8 mouse cellular contexts compared by ENCODE assay signal in genomic region chr10:80665981-80666733, GRCm38 (mm10). TPM values are rescaled to one million over a fixed set of nuclear protein-coding genes. Genes with fewer than 3 reads are reported as not detected.
DNase-seq lines count a peak whose midpoint lies in the region; ATAC-seq and TF ChIP-seq lines count a peak whose summit lies in the region.

No protein-coding gene starts in this region.

- in situ Hi-C loops in Patski (cut with MboI; ENCODE audit: low pct_unique_long_range_greater_than_20kb) = no loop called here

- POLR2A ChIA-PET in Patski (lab: Charles Lee) = interaction anchor here (7.5 kb wide), 1 partner anchor 12 kb away, joined by 78 read pairs; the partner anchor contains the start of gene Mknk2

- 0 out of 2 replicates have a peak overlapping the region, but pooled peaks have one; percentile 41 for H3K27ac ChIP-seq in hindbrain, postnatal 0 days
- no peak overlapping the region for H3K27ac ChIP-seq in hindbrain, embryonic 14.5 days
- peak overlapping the region; percentile 86; the same call in 1 of the 2 replicates for H3K27ac ChIP-seq in embryonic facial prominence, embryonic 14.5 days (replicated peaks; ENCODE audit: low read depth, low read length)
- peak overlapping the region; percentile 48 for H3K27ac ChIP-seq in liver, embryonic 12.5 days

- peak; percentile 11; the same call in 1 of the 2 replicates for TF ChIP-seq CTCF in hindbrain, postnatal 0 days (IDR thresholded peaks at IDR 0.05; ENCODE audit: low read depth)
- no peak for TF ChIP-seq CTCF in Patski (IDR thresholded peaks at IDR 0.05)

- no peaks in the 10 kb centered on the region for H3K27me3 ChIP-seq in hindbrain, postnatal 0 days (ENCODE audit: insufficient read depth, low read length)
- H3K27me3 ChIP-seq in hindbrain, embryonic 14.5 days (ENCODE audit: control insufficient read depth, insufficient read depth, low read length) = no peaks in the 10 kb centered on the region
- no peaks in the 10 kb centered on the region for H3K27me3 ChIP-seq in Patski
- no peaks in the 10 kb centered on the region for H3K27me3 ChIP-seq in embryonic facial prominence, embryonic 14.5 days (replicated peaks; ENCODE audit: control insufficient read depth, insufficient read depth, low read length)
- H3K27me3 ChIP-seq in liver, embryonic 12.5 days (replicated peaks) = no peaks in the 10 kb centered on the region

- 67% methylated on average over 10 of the region's 10 CpGs for WGBS in hindbrain, postnatal 0 days
- WGBS in hindbrain, embryonic 14.5 days = 72% methylated on average over 10 of the region's 10 CpGs
- WGBS in embryonic facial prominence, embryonic 14.5 days = 70% methylated on average over 10 of the region's 10 CpGs
- 69% methylated on average over 10 of the region's 10 CpGs for WGBS in liver, embryonic 12.5 days (ENCODE audit: insufficient replicate concordance)

- H3K4me1 ChIP-seq in hindbrain, postnatal 0 days (ENCODE audit: insufficient read depth, low read length) = peaks cover 6% of the 10 kb centered on the region; the same call in 1 of the 2 replicates
- no peaks in the 10 kb centered on the region; the same call in 1 of the 2 replicates for H3K4me1 ChIP-seq in hindbrain, embryonic 14.5 days (replicated peaks; ENCODE audit: control insufficient read depth, insufficient read depth, low read length)
- H3K4me1 ChIP-seq in embryonic facial prominence, embryonic 14.5 days (ENCODE audit: control insufficient read depth, insufficient read depth, low read length) = peaks cover 25% of the 10 kb centered on the region
- H3K4me1 ChIP-seq in liver, embryonic 12.5 days = peaks cover 63% of the 10 kb centered on the region

- no peak for ATAC-seq in hindbrain, postnatal 0 days
- no peak for ATAC-seq in hindbrain, embryonic 14.5 days (ENCODE audit: low FRiP score)
- peak; percentile 1 for ATAC-seq in Patski
- ATAC-seq in embryonic facial prominence, embryonic 14.5 days (ENCODE audit: low read depth) = no peak
- ATAC-seq in liver, embryonic 12.5 days = 0 out of 2 replicates have a peak, but pooled peaks have one; percentile 10

- DNase-seq in hindbrain, postnatal 0 days (ENCODE audit: low spot score) = no peak
- no peak for DNase-seq in hindbrain, embryonic 14.5 days (ENCODE audit: low spot score)
- no peak for DNase-seq in Patski (ENCODE audit: low read depth, low spot score)
- DNase-seq in embryonic facial prominence, embryonic 14.5 days (ENCODE audit: low spot score) = no peak
- no peak for DNase-seq in adrenal gland, postnatal 4 days (ENCODE audit: low spot score in 2 of 2)
- DNase-seq in frontal cortex, postnatal 25 days (ENCODE audit: low spot score in 2 of 2) = no peak
- DNase-seq in urinary bladder, postnatal 10 days (ENCODE audit: low spot score) = no peak

- no peaks in the 10 kb centered on the region for H3K9me3 ChIP-seq in hindbrain, postnatal 0 days (ENCODE audit: low read length)
- H3K9me3 ChIP-seq in hindbrain, embryonic 14.5 days (ENCODE audit: control insufficient read depth, low read length) = no peaks in the 10 kb centered on the region
- H3K9me3 ChIP-seq in embryonic facial prominence, embryonic 14.5 days (ENCODE audit: control insufficient read depth, low read length) = no peaks in the 10 kb centered on the region
- no peaks in the 10 kb centered on the region for H3K9me3 ChIP-seq in liver, embryonic 12.5 days (replicated peaks)

- no peak overlapping the region for H3K9ac ChIP-seq in hindbrain, postnatal 0 days (replicated peaks; ENCODE audit: low read length)
- no peak overlapping the region for H3K9ac ChIP-seq in hindbrain, embryonic 14.5 days
- H3K9ac ChIP-seq in embryonic facial prominence, embryonic 14.5 days (ENCODE audit: low read depth, low read length) = no peak overlapping the region; the same call in 1 of the 2 replicates
- 0 out of 2 replicates have a peak overlapping the region, but pooled peaks have one; percentile 7 for H3K9ac ChIP-seq in liver, embryonic 12.5 days

- CTCF ChIA-PET in Patski (lab: Charles Lee) = interaction anchor here (0.8 to 1.7 kb wide), 4 partner anchors 9 to 89 kb away, joined by 3 to 7 read pairs (median 4); partner anchors contain the start of gene Mknk2

- H3K4me2 ChIP-seq in hindbrain, postnatal 0 days (ENCODE audit: low read depth, low read length) = no peak overlapping the region
- H3K4me2 ChIP-seq in hindbrain, embryonic 14.5 days (replicated peaks) = no peak overlapping the region
- H3K4me2 ChIP-seq in embryonic facial prominence, embryonic 14.5 days (ENCODE audit: low read depth, low read length) = no peak overlapping the region
- 0 out of 2 replicates have a peak overlapping the region, but pooled peaks have one; percentile 4 for H3K4me2 ChIP-seq in liver, embryonic 12.5 days

- H3K4me3 ChIP-seq in hindbrain, postnatal 0 days (ENCODE audit: low read length) = no peak overlapping the region
- H3K4me3 ChIP-seq in hindbrain, embryonic 14.5 days (replicated peaks; ENCODE audit: low read length) = no peak overlapping the region
- H3K4me3 ChIP-seq in embryonic facial prominence, embryonic 14.5 days (ENCODE audit: low read depth, low read length) = no peak overlapping the region
- no peak overlapping the region for H3K4me3 ChIP-seq in liver, embryonic 12.5 days

- peaks cover 48% of the 10 kb centered on the region for H3K36me3 ChIP-seq in hindbrain, postnatal 0 days (ENCODE audit: insufficient read depth, low read length)
- peaks cover 59% of the 10 kb centered on the region for H3K36me3 ChIP-seq in hindbrain, embryonic 14.5 days (replicated peaks; ENCODE audit: control insufficient read depth, insufficient read depth)
- H3K36me3 ChIP-seq in embryonic facial prominence, embryonic 14.5 days (ENCODE audit: control insufficient read depth, insufficient read depth, low read length) = peaks cover 54% of the 10 kb centered on the region
- H3K36me3 ChIP-seq in liver, embryonic 12.5 days = peaks cover 60% of the 10 kb centered on the region

RNA-seq across cellular contexts. Expression of gene Btbd2, which starts 9.3 kb away (rescaled TPM):
- total RNA-seq in hindbrain, postnatal 0 days (2014; rRNA removed) = 209 and 213 TPM in 2 replicates
- 81.9 and 82.8 TPM in 2 replicates for polyA plus RNA-seq in hindbrain, postnatal 0 days (2015; fragmentation: Nextera tagmentation; extraction: Ambion mirVana)
- 83.2 and 83.7 TPM in 2 replicates for polyA plus RNA-seq in hindbrain, embryonic 14.5 days (2014; fragmentation: Nextera tagmentation; extraction: Ambion mirVana)
- polyA plus RNA-seq in Patski (2021) = 70.4 TPM
- polyA plus RNA-seq in embryonic facial prominence, embryonic 14.5 days (2014; fragmentation: Nextera tagmentation; extraction: Ambion mirVana) = 71.6 and 81.2 TPM in 2 replicates
- 26.0 and 27.3 TPM in 2 replicates for polyA plus RNA-seq in liver, embryonic 12.5 days (2016; fragmentation: Nextera tagmentation; extraction: Ambion mirVana)
- 10 to 100 TPM; 72.0 to 76.3 TPM for total RNA-seq in adrenal gland, postnatal 4 days (2021)

RNA-seq across cellular contexts. Expression of gene Mknk2, which starts 11.8 kb away (rescaled TPM):
- 84.5 and 95.4 TPM in 2 replicates for total RNA-seq in hindbrain, postnatal 0 days (2014; rRNA removed)
- 38.2 and 40.5 TPM in 2 replicates for polyA plus RNA-seq in hindbrain, postnatal 0 days (2015; fragmentation: Nextera tagmentation; extraction: Ambion mirVana)
- 53.8 and 60.2 TPM in 2 replicates for polyA plus RNA-seq in hindbrain, embryonic 14.5 days (2014; fragmentation: Nextera tagmentation; extraction: Ambion mirVana)
- 124 TPM for polyA plus RNA-seq in Patski (2021)
- 84.6 and 86.7 TPM in 2 replicates for polyA plus RNA-seq in embryonic facial prominence, embryonic 14.5 days (2014; fragmentation: Nextera tagmentation; extraction: Ambion mirVana)
- polyA plus RNA-seq in liver, embryonic 12.5 days (2016; fragmentation: Nextera tagmentation; extraction: Ambion mirVana) = 124 and 125 TPM in 2 replicates
- 100 to 1,000 TPM; 126 to 134 TPM for total RNA-seq in adrenal gland, postnatal 4 days (2021)

RNA-seq across cellular contexts. Expression of gene Mob3a, which starts 35.6 kb away (rescaled TPM):
- 68.3 and 76.4 TPM in 2 replicates for total RNA-seq in hindbrain, postnatal 0 days (2014; rRNA removed)
- 37.2 and 38.8 TPM in 2 replicates for polyA plus RNA-seq in hindbrain, postnatal 0 days (2015; fragmentation: Nextera tagmentation; extraction: Ambion mirVana)
- polyA plus RNA-seq in hindbrain, embryonic 14.5 days (2014; fragmentation: Nextera tagmentation; extraction: Ambion mirVana) = 45.3 and 47.1 TPM in 2 replicates
- polyA plus RNA-seq in Patski (2021) = 15.9 TPM
- polyA plus RNA-seq in embryonic facial prominence, embryonic 14.5 days (2014; fragmentation: Nextera tagmentation; extraction: Ambion mirVana) = 31.2 and 37.0 TPM in 2 replicates
- 43.9 and 45.3 TPM in 2 replicates for polyA plus RNA-seq in liver, embryonic 12.5 days (2016; fragmentation: Nextera tagmentation; extraction: Ambion mirVana)
- 10 to 100 TPM; 16.5 to 16.6 TPM for total RNA-seq in adrenal gland, postnatal 4 days (2021)

RNA-seq across cellular contexts. Expression of gene Izumo4, which starts 35.8 kb away (rescaled TPM):
- total RNA-seq in hindbrain, postnatal 0 days (2014; rRNA removed) = 31.1 and 31.6 TPM in 2 replicates
- polyA plus RNA-seq in hindbrain, postnatal 0 days (2015; fragmentation: Nextera tagmentation; extraction: Ambion mirVana) = 46.7 and 52.2 TPM in 2 replicates
- polyA plus RNA-seq in hindbrain, embryonic 14.5 days (2014; fragmentation: Nextera tagmentation; extraction: Ambion mirVana) = 20.0 and 20.4 TPM in 2 replicates
- 12.0 TPM for polyA plus RNA-seq in Patski (2021)
- polyA plus RNA-seq in embryonic facial prominence, embryonic 14.5 days (2014; fragmentation: Nextera tagmentation; extraction: Ambion mirVana) = 10.3 and 14.4 TPM in 2 replicates
- 10.1 and 10.6 TPM in 2 replicates for polyA plus RNA-seq in liver, embryonic 12.5 days (2016; fragmentation: Nextera tagmentation; extraction: Ambion mirVana)
- total RNA-seq in adrenal gland, postnatal 4 days (2021) = 10 to 100 TPM; 18.3 to 24.9 TPM

RNA-seq across cellular contexts. Expression of gene Csnk1g2, which starts 43.5 kb away (rescaled TPM):
- 128 and 156 TPM in 2 replicates for total RNA-seq in hindbrain, postnatal 0 days (2014; rRNA removed)
- 94.3 and 95.5 TPM in 2 replicates for polyA plus RNA-seq in hindbrain, postnatal 0 days (2015; fragmentation: Nextera tagmentation; extraction: Ambion mirVana)
- polyA plus RNA-seq in hindbrain, embryonic 14.5 days (2014; fragmentation: Nextera tagmentation; extraction: Ambion mirVana) = 65.4 and 76.4 TPM in 2 replicates
- polyA plus RNA-seq in Patski (2021) = 164 TPM
- polyA plus RNA-seq in embryonic facial prominence, embryonic 14.5 days (2014; fragmentation: Nextera tagmentation; extraction: Ambion mirVana) = 104 and 125 TPM in 2 replicates
- polyA plus RNA-seq in liver, embryonic 12.5 days (2016; fragmentation: Nextera tagmentation; extraction: Ambion mirVana) = 106 TPM in 2 replicates
- total RNA-seq in adrenal gland, postnatal 4 days (2021) = 100 to 1,000 TPM; 169 to 173 TPM

Comparison
In these comparisons a context has a peak if more than half of its experiments do, and no peak if none do; other contexts are left out.
1. ATAC-seq: peak in Patski (single experiment) and liver, embryonic 12.5 days (single experiment); none in hindbrain, postnatal 0 days (single experiment), hindbrain, embryonic 14.5 days (single experiment) and embryonic facial prominence, embryonic 14.5 days (single experiment).